Mouse (Mus musculus) brain, embryonic 14.5 days (tissue): Measurements from ENCODE around the gene Mcee.

Experiments used
- CTCF ChIP-seq: fragments of 200-500 bp; IDR thresholded peaks from 2 replicates; pipeline ENCODE4 v1.5.1; 2012; ENCODE audit warnings: inconsistent platforms, mild to moderate bottlenecking, moderate library complexity, borderline replicate concordance; ENCODE audit not compliant: insufficient read depth, insufficient read length; ENCODE audit errors: extremely low read depth
- POLR2A ChIP-seq: fragments of 200-500 bp; IDR thresholded peaks from 2 replicates; pipeline ENCODE4 v1.6.1; 2012; ENCODE audit warnings: mild to moderate bottlenecking, inconsistent platforms, borderline replicate concordance; ENCODE audit not compliant: poor library complexity, insufficient read depth, insufficient read length, severe bottlenecking; ENCODE audit errors: extremely low read depth

DNA sequence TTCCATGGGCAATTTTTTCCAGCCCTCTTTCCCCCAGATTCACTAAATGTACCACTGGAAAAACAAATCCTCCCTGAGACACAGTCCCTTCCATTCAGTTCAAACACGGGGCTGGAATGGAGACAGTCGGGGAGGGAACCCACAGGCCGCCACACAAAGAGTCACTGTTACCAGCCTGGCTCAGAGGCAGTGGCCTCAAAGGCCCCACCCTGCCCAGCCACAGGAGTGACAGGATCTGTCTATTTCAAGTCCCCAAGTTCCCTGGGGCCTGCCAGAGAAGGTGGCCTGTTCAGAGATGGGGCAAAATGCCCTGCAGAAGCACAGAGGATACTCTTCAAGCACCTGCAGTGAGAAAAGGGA lies 31.8 kb upstream of the Mcee start:
- TF ChIP-seq CTCF = no peak
- no peak for TF ChIP-seq POLR2A
